Mouse (Mus musculus) MEL (cell line): ENCODE data around the gene Large2.

Experiments
- CTCF ChIP-seq, 3 experiments: IDR thresholded peaks in 2 of 3; conservative IDR thresholded peaks in 1 of 3; 2 replicates each; pipeline ENCODE4 v1.5.1; 2011 to 2012; ENCODE audit warnings: low read length in 3 of 3, low read depth in 2 of 3, mild to moderate bottlenecking in 2 of 3, improper control_type of control experiment in 1 of 3, inconsistent platforms in 1 of 3, mixed read lengths in 1 of 3, moderate library complexity in 1 of 3; ENCODE audit not compliant: control insufficient read depth in 1 of 3, insufficient read depth in 1 of 3, poor library complexity in 1 of 3, severe bottlenecking in 1 of 3
- E2F4 ChIP-seq: IDR thresholded peaks from 2 replicates; pipeline ENCODE4 v1.6.1; 2011; ENCODE audit warnings: low read depth, low read length, improper control_type of control experiment, borderline replicate concordance
- ETS1 ChIP-seq: IDR thresholded peaks from 2 replicates; pipeline ENCODE4 v1.6.1; 2012; ENCODE audit warnings: low read depth, mild to moderate bottlenecking, inconsistent platforms, low read length, improper control_type of control experiment, moderate library complexity
- HCFC1 ChIP-seq: IDR thresholded peaks from 2 replicates; pipeline ENCODE4 v1.6.1; 2012; ENCODE audit warnings: low read depth, mild to moderate bottlenecking, inconsistent platforms, low read length, improper control_type of control experiment, moderate library complexity
- KAT2A ChIP-seq: conservative IDR thresholded peaks from 2 replicates; pipeline ENCODE4 v1.6.1; 2012; ENCODE audit warnings: low read depth, low read length, improper control_type of control experiment, inconsistent platforms
- POLR2A ChIP-seq, 2 experiments: IDR thresholded peaks; 2 replicates each; pipeline ENCODE4 v1.6.1; 2011 to 2012; ENCODE audit warnings: low read length in 2 of 2, mild to moderate bottlenecking in 2 of 2, control low read depth in 1 of 2, improper control_type of control experiment in 1 of 2, low read depth in 1 of 2, moderate library complexity in 1 of 2; ENCODE audit not compliant: control insufficient read depth in 1 of 2, insufficient read depth in 1 of 2, poor library complexity in 1 of 2
- POLR2AphosphoS5 ChIP-seq: IDR thresholded peaks from 2 replicates; pipeline ENCODE4 v1.6.1; 2012; ENCODE audit warnings: low read depth, borderline replicate concordance, mild to moderate bottlenecking, inconsistent platforms, low read length, moderate library complexity, mixed read lengths
- SMC3 ChIP-seq: IDR thresholded peaks from 2 replicates; pipeline ENCODE4 v1.6.1; 2011; ENCODE audit warnings: low read depth, low read length, improper control_type of control experiment
- USF1 ChIP-seq: IDR thresholded peaks from 2 replicates; pipeline ENCODE4 v1.6.1; 2014; ENCODE audit warnings: low read depth, mild to moderate bottlenecking, inconsistent platforms, low read length, improper control_type of control experiment, moderate library complexity

DNA sequence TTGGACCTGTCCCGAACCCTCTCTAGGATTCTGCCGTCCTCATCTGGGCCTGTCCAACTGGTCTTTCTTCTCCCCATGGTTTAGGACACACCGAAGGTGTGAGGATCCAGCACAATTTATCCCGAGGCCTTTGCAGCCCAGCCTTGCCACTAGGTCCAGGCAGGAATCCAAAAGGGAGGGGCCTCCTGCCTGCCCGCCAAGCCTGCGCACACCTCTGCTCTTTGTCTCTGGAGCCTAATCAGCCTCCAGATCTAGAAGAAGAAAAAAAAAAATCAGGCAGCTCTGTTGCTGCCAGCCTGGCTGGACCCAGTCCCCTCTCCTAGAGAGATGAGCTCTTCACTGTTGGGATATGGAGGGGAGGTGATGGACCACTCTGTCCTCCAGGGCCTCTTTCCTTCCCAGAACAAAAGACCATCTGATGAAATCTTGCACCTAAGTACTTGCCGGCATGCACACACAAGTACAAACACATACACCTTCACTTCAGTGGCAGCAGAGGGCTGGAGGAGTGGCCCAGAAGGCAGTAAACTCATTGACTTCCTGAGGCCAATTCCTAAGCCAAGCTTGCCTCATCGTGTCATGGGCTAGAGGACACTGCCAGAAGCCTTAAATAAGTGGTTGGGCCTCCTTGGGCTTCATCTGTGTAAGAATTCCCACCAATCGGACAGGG lies 1.8 kb downstream of the Large2 start:
- no peak for TF ChIP-seq CTCF (IDR thresholded peaks at IDR 0.05 in 2 of 3, conservative IDR thresholded peaks at IDR 0.05 in 1 of 3; ENCODE audit: control insufficient read depth in 1 of 3, insufficient read depth in 1 of 3, low read depth in 2 of 3, low read length in 3 of 3, poor library complexity in 1 of 3, severe bottlenecking in 1 of 3)
- no peak for TF ChIP-seq KAT2A
- no peak for TF ChIP-seq SMC3
- TF ChIP-seq USF1, result no peak
- TF ChIP-seq POLR2A (IDR thresholded peaks at IDR 0.05; ENCODE audit: control insufficient read depth in 1 of 2, insufficient read depth in 1 of 2, low read depth in 1 of 2, low read length in 2 of 2, poor library complexity in 1 of 2), result no peak
- no peak for TF ChIP-seq POLR2AphosphoS5
- no peak for TF ChIP-seq ETS1
- TF ChIP-seq E2F4, result no peak
- TF ChIP-seq HCFC1, result no peak
